Mouse (Mus musculus) ES-Bruce4 (cell line): ENCODE data around the gene Rasgef1b.

ENCODE experiments used
- CTCF ChIP-seq: IDR thresholded peaks from one replicate; pipeline ENCODE4 v1.8.1; 2011; ENCODE audit warnings: low read depth, low read length
- EP300 ChIP-seq: IDR thresholded peaks from 2 replicates; pipeline ENCODE4 v1.6.1; 2011; ENCODE audit warnings: low read depth, low read length; ENCODE audit not compliant: insufficient read depth
- POLR2A ChIP-seq: IDR thresholded peaks from one replicate; pipeline ENCODE4 v1.8.1; 2011; ENCODE audit warnings: low read length; ENCODE audit not compliant: insufficient read depth

- TF ChIP-seq CTCF (no peak), POLR2A (no peak), EP300 (no peak)
Measured at GRCm38 (mm10) chr5:99728649-99729212, at the start of gene Rasgef1b.
